Mouse (Mus musculus) thymus, postnatal 25 days (tissue): Measurements from ENCODE around the gene Gls2.
A peak's percentile ranks its signal among the peaks of the same experiment; 100 is the strongest.
"Not testable (repeated sequence)": the region's sequence is repeated elsewhere in the genome, so short reads cannot be mapped to it uniquely, and the experiment has no call there.

Experiments
- DNase-seq: peaks from one replicate; pipeline ENCODE4 v3.0.0; 2022

Gene Gls2

DNA sequence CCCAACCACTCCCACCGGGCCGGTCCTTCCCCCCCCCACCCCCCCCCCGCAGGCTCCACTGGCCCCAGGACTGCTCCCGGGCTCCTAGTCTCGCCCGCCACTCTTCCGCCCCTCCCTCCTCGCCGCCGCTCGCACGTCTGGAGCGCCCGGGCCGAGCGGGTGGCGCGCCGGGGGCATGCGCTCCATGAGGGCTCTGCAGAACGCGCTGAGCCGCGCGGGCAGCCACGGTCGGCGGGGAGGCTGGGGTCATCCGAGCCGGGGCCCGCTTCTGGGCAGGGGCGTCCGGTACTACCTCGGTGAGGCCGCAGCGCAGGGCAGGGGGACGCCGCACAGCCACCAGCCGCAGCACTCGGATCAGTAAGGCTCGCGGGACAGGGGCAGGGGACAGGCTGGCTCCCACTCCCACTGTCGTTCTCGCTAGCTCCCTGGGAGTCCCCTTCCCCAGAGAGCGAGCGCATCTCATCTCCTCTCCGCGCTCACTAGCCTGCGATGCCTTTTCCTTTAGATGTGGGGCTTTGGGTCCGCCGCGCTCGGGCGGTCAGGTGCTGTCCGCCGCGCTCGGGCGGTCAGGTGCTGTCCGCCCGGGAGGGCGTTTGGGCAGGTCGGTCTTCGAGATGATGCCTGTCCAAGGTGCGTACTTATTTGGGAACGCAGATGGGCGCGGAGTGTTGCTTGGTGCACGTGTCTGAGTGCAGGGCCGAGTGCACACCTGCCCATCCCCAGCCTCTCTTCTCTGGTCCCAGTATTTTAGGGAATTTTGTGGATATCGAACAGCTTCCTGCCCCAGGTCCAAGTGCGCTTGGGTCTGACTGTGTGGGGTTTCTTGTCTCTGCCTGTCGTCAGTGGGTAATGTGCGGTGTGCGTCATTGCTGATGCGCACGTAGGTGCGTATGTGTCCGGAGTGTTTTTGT is 549 bp downstream of the Gls2 start:
- DNase-seq: no peak

DNA sequence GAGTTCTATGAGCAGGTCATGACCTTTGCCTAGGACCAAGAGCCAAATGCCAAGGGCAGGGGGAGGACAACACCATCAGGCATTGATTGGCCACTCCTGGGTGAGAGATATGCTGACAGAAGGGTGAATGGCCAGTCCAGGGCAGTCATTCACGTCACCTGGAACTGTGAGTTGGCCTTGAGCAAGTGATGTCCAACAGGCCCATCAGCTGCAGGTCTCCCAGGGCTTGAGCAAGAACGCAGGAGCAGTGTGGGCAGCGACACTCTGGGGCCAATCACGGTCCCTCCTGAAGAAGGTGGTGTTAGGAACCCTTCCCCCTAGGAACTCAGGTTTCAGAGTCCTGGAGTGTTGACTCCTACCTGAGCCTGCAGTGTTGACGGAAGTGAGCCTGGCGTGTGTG is 7.6 kb downstream of the Gls2 start:
- DNase-seq: no peak

- no peak for DNase-seq
These were observed 10.7 kb downstream of the Gls2 start for GRCm38 (mm10) chr10:128204941-128205340.

DNA sequence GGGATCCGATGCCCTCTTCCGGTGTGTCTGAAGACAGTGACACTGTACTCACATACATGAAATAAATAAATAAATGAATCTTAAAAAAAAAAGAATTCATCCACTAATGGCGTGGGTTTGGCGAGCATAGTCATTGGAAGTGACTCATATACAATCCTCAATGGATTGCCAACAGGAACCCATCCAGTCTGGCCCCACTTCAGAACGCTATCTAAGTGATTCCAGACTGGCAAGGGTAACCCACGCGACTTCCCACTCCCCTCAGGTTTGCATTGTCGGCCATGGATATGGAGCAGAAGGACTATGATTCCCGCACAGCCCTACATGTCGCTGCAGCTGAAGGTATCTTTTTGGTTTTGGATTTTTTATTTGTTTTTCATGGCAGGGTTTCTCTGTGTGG is 14.1 kb downstream of the Gls2 start:
- DNase-seq: no peak

GRCm38 (mm10) chr10:128209311-128210009 is 15.2 kb downstream of the Gls2 start:
- no peak for DNase-seq

GRCm38 (mm10) chr10:128210131-128210530 is 15.9 kb downstream of the Gls2 start:
- no peak for DNase-seq

GRCm38 (mm10) chr10:128210954-128211353 is 16.7 kb downstream of the Gls2 start:
- DNase-seq: peak; percentile 16

DNA sequence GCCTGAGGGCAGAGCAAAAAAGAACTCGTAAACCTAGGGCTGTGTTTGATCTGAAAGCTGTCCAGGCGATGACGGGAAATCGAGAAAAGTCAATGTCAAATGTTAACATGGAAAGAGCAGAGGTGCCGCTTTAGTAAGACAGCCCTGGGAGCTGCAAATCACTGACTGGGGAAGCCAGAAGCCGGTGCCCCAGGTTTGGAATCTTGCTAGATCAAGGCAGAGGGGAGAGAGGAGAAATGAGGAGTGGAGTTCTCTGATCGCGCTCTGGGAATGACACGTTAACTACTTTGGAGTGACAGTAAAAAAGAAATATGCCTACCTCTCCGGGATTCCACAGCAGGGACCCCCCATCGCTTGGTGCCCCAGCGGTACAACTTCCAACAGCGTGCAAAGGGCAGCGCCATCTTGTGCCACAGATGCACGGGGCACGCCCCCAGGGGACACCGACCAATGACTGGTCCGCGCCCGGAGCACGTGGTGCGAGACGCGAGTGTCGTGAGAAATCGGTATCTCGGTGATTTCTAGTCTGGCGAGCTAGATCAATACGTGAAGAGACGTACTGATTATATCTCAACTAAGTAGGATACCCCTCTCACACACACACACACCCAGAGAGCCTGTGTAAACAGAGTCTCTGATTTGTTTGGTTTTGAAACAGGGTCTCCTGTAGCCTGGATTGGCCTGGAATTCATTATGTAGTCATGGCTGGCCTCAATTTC is 17.3 kb downstream of the Gls2 start, which contains the start of gene Spryd4:
Spryd4 (minus strand) TSS at position 418 of the 719 bp plus-strand sequence.
- peak; percentile 88 for DNase-seq

DNA sequence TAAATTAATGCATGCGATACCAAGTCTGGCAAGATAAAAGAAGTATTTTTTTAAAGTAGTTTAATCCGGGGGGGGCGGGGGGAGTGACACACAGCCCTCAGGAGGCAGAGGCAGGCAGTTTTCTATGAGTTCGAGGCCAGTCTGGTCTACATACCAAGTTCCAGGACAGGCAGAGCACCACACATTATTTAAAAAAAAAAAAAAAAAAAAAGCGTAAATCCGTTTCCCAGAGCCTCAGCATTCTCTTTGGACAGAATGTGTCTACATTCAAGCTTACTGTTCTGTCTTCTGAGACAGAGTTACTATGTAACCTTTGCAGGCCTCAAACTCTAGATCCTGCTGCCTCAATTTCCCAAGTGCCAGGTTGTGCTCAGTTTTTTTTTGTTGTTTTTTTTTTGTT is 17.9 kb downstream of the Gls2 start:
- no peak for DNase-seq

DNA sequence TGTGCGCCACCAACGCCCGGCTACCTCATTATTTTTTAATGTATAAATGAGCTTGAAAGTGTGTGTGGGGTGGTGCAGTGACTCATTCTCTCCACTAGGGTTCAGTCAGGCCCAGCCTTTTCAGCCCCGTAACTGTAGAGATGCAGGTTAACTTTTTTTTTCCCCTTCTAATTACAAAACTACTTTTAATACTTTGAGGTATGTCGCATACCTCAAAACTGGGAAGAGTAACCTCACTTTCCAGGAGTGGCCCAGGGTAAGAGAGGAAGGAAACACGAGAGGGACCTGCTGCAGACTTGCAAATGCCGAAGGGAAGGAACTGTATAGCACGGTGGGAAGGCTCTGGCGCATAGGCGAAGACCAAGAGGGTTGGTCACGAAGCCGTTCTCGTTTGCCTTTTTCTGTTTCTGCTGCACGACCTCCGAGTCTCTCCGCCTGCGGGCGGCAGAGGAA is 18.6 kb downstream of the Gls2 start:
- DNase-seq: peak; percentile 75

- DNase-seq: not testable (repeated sequence)
These were observed 19.9 kb downstream of the Gls2 start for GRCm38 (mm10) chr10:128214112-128214511.

- DNase-seq: no peak
These were observed 20.7 kb downstream of the Gls2 start for GRCm38 (mm10) chr10:128214981-128215380.

- DNase-seq: no peak
These were observed 24.3 kb downstream of the Gls2 start for GRCm38 (mm10) chr10:128218387-128219117.

- peak; percentile 6 for DNase-seq
These were observed 27.5 kb downstream of the Gls2 start for GRCm38 (mm10) chr10:128221533-128222286.

DNA sequence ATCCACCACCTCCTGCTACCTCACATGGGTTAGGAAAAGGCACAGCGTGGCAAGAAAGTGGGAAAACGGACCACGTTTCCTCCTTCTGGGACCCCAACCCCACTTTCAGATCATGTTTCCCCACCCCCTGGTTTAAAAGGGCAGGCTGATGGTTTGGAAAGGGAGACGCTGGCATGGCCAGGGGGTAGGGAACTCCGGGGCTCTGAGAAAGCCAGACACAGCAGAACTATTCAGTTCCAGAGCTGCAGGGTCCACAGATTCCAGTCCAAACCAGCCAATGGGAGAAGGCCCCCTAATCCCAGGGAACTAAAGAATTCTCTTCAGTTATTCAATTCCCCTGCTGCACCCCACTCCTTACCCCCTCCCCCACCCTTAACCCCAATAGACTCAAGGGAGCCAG is 30.8 kb downstream of the Gls2 start:
- DNase-seq: no peak

GRCm38 (mm10) chr10:128225538-128225937 is 31.3 kb downstream of the Gls2 start, which contains the start of gene Mip:
Mip (plus strand) TSS chr10:128225838.
- no peak for DNase-seq

- DNase-seq: no peak
These were observed 33.3 kb downstream of the Gls2 start for GRCm38 (mm10) chr10:128227592-128227991.

DNA sequence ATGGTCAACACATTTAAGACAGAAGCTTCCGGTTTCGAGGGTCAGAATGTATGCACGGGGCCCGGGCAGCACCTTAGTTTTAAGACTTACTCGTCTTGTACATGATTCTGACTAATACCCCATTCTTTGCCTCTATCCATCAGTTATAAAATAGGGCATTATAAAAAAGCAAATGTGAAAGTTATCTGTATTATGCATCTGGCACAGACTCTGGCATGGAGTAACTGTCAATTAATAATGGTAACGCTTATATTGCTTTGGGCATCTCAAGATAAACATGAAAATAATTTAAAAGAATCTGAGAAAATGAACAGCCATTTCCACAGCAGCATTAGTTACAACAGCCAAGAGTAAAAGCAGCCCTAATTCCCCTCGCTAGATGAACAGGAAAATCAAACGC is 33.8 kb downstream of the Gls2 start:
- DNase-seq: no peak

- DNase-seq: peak; percentile 21
These were observed 36.3 kb downstream of the Gls2 start for GRCm38 (mm10) chr10:128230582-128230981.

GRCm38 (mm10) chr10:128231146-128231545 is 36.9 kb downstream of the Gls2 start:
- peak; percentile 21 for DNase-seq

- peak; percentile 93 for DNase-seq
These were observed 37.6 kb downstream of the Gls2 start, which contains the start of gene Timeless for GRCm38 (mm10) chr10:128231697-128232419. Timeless (plus strand) TSS chr10:128232065.
